Mouse (Mus musculus) ovary, postnatal 36 days (tissue): ENCODE measurements around the gene Zbtb20.

Experiments
- DNase-seq: peaks from one replicate; pipeline ENCODE4 v3.0.0; 2022; ENCODE audit warnings: low spot score, mixed read lengths

The Zbtb20 gene

GRCm38 (mm10) chr16:43303245-43304197 lies 427.8 kb downstream of the Zbtb20 start:
- peak; percentile 15 for DNase-seq

- no peak for DNase-seq
Measured at GRCm38 (mm10) chr16:43309968-43310431, 434.3 kb downstream of the Zbtb20 start.

- DNase-seq, result no peak
Measured at GRCm38 (mm10) chr16:43324009-43324408, 448.3 kb downstream of the Zbtb20 start.

DNA sequence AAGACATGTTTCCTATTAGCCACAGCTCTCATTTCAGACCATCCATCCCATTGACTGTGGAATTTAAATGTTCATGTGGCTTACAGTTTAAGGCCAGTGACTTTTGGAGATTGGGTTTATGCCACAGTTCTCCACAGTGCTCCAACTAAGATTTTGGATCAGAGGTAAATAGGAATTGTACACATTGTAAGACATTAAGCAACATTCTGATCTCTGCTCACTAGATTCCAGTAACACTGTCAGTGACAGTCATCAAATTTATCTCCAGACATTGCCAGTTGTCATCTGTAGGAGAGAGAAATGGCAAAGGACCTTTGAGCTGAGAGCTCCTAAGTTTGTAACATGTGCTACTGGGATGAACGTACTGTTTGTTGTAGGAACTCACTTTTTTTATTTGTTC lies 452.5 kb downstream of the Zbtb20 start:
- no peak for DNase-seq

DNA sequence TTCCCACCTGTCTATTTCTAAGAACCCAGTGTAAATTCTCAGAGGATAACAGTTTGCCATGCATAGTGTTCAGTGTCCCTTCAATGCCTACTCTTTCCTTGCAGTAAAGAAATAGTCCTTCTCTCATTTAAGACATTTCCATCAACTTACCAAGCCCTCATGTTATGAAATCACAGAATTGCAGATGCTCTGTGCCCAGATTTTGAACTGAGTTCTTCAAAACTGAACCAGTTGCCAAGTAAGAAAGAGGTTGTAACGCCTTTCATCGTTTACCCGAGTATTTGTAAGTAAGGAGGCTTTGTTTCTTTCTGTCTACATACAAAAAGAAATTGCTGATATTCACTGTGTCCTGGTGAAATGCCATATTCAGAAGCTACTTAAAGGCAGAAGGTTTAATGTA lies 454.5 kb downstream of the Zbtb20 start:
- no peak for DNase-seq

DNA sequence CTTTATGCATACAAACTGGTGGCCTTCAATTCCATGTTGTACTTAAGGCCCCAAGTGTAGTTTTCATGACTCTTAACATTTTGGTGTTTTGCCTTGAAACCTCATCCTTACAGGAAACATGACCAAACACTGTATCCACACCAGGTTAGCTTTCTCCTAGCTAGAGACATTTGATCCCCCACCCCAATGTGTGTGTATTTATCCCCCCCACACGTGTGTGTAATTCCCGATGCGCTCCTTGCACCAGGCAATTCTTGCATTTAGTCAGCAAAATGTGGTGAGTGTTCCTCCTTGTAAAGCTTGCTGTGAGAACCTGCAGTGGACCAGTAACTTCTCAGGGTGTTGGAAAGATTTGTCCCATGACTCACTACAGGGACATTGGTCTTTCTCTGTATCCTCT lies 455.8 kb downstream of the Zbtb20 start:
- DNase-seq, result no peak

DNA sequence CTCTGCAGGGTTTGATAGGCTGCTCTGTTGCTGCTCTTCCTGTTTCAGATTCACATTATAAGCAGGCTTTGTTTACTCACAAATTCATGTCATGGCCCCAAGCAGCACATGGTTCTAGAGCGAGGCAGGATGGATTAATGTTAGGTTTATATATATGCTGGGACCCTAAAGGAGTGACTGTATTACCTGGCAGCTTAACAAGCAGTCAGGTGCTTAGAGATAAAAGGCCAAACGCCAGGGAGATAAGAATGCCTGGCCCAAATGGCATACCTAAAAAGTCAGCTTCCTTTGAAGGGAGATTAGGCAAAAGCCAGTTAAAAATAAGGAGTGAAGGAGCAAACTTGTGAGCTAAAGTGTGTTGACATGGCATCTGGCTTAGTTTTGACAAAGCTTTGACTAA lies 457.1 kb downstream of the Zbtb20 start:
- DNase-seq, result no peak

DNA sequence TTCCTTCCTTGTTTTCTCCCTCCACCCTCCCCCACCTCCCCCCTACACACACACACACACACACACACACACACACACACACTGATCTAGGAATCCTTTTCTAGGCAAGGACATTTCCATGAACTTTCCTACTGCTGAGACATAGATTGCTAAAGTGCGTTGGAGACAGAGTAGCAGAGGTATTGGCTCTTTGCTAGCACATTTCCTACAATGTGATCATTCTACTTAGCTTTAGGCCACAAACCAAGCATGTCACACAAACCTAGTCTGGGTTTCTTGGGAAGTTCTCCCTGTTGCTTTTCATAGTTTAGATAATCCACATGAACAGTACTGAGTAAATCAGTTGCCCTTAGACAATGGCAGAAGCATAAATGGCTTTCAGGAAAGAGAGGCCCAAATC lies 457.6 kb downstream of the Zbtb20 start:
- DNase-seq, result no peak

- peak; percentile 25 for DNase-seq
Measured at GRCm38 (mm10) chr16:43334411-43335150, 458.9 kb downstream of the Zbtb20 start.

DNA sequence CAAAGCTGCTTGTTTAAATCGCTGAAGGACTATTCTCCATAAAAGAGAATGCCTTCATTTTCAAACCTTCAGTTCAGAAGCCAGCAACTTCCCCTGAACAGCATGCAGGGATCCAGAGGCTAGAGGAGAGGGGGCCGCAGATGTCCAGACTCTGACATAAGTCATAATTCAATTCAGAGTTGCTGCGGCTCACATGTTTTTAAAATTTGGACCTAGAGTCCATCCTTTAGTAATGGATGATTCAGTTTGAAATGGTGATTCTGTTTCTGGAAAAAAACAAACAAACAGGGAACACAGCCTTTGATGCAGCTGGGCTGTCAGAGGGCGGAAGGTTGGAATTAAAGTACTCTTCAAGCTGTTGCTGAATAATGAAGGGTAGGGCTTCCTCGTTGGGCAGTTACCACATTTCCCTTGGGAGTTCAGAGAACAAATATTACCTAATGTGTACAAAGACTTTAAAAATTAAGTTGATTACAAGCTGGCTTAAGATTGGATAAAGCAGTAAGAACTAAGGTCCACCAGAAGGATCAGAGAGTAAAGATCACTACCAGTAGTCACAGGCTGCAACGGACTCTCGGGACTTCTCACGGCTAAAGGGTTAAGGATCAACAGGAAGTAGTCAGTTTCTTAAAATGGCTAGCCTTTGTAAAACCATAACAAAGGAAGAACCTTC lies 459.6 kb downstream of the Zbtb20 start:
- no peak for DNase-seq

DNA sequence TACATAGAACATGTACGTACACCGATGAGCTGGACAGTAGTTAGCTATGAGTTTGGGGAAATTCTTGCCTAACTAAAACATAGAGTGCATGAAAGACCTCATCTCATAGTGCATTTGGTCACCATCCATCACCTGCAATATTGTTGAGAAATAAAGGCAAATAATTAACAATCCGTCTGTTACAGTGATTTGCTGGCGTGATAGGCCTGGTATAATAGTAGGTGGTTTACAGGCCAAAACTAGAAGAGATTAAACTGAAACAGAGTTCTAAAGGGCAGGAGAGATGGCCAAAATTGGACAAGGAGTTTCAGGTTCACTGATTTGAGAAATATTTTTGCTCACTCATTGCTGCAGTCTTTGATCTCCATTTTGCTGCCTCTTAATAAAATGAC lies 460.1 kb downstream of the Zbtb20 start:
- no peak for DNase-seq

DNA sequence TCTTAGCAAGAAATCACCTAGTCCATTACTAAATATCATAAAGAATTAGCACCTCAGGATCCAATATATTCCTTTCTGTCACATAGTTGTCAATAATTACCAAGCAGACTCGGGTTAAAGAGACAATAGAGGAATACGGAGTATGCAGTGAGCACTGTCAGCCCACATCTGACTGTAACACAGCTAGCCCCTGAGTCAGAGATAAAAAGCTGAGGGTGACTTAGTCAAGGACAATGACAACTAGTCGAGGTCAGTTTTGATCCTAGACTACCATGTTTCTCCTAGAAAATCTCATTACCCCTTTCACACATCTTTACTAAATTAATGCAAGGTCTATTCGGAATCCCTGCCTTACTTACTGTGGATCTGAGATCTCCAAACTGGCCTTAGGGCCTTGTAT lies 465.0 kb downstream of the Zbtb20 start:
- DNase-seq, result no peak

- no peak for DNase-seq
Measured at GRCm38 (mm10) chr16:43341916-43342455, 466.3 kb downstream of the Zbtb20 start.

DNA sequence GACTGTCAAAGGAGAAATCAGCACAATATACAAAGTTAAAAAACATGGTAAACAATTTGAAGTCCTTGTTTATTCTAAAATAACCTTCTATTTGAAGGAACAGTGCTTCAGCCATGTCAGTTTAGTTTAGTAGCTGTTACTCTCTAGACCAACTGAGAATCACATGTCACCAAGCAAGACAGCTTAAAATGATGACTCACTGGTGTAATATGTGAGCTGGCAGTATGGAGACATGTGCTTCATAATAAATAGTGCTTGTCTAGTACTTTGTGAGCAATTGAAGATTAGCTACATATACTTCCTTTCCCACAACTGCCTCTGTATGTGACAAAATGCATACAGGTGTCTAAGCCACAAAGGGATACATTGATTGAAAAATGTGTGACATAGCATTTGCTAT lies 470.4 kb downstream of the Zbtb20 start:
- no peak for DNase-seq

DNA sequence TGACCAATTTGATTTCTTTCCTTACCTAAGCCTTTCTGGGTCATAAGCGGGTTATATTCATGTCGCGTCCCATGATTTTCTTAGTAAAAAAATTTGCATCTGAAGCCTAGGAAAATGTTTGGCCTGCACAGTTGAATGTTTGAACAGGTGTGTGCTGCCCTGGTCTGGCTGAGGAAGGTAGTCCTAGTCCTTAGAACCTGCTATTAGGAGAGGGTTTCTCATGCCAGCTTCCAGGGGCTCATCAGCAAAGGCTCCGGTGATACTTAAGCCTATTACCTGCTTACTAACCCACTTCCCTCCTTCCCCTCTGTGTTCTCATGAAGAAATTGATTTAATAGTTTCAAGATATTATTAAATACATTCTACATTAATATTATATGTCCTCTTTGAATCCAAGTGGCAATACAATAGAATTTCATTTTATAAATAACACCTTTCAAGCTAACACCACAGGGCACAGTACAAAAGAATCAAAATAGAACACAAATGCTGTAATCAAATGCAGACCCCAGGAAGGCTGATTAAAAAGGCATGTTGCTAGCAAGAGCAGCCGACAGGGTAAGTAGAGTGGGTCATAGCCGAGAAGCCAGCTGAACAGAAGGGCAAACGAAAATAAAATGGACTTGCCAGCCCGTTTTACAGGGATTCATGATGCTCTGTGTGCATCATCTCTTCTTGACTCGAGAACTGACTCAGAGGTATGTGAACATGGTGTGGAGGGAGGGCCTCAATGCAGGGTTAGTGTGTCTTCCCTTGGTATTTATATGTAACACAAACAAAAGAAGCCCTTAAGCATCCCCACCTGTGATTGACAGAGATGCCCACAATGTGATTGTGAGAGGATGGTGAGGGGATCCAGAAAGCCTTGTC lies 480.3 kb downstream of the Zbtb20 start:
- DNase-seq, result no peak

- no peak for DNase-seq
Measured at GRCm38 (mm10) chr16:43359546-43359945, 483.9 kb downstream of the Zbtb20 start.

GRCm38 (mm10) chr16:43360112-43360511 lies 484.4 kb downstream of the Zbtb20 start:
- DNase-seq, result no peak

GRCm38 (mm10) chr16:43360838-43361480 lies 485.3 kb downstream of the Zbtb20 start:
- no peak for DNase-seq

DNA sequence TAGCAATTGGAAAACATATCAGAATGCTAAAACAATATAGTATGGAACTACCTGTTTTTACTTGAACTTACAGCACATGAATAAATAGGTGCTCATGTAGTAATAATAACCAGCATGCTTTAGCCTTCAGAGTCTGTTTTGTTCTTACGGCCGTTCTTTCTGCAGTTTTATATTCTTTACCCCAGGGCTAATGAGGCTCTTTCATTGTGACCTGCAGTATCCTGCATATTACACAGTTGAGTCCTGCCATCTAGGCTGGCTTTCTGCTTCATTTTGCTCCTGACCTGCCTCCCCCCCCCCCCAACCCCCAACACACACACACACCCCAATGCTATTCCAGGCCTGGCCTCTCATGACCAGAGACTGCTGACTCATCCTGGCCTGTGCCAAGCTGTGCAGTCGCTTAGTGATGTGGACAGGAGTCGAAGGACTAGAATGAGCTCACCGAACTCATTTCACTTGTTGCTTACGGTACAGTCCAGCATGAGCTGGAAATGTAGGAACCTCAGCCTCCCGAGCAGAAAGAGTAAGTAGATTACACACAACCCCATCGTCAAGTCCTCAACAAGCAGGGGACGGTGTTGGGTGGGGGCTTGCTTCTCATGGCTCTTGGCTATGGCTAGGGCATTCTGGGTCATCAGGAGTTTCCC lies 487.1 kb downstream of the Zbtb20 start:
- DNase-seq, result peak; percentile 70

- DNase-seq, result no peak
Measured at GRCm38 (mm10) chr16:43363316-43363715, 487.6 kb downstream of the Zbtb20 start.
